Mouse (Mus musculus) olfactory bulb, adult 2 months (tissue): ENCODE data around the gene Fzd1. TPM values are rescaled to one million over a fixed set of nuclear protein-coding genes. Genes with fewer than 3 reads are reported as not detected.

Source experiments
- H3K27ac ChIP-seq: fragments of 200-500 bp; 2 replicates; pipeline ENCODE4 v1.5.1; 2012; ENCODE audit warnings: low read depth, low read length; ENCODE audit not compliant: insufficient read depth
- H3K4me1 ChIP-seq: fragments of 200-500 bp; 2 replicates; pipeline ENCODE4 v1.6.1; 2012; ENCODE audit warnings: low read length; ENCODE audit not compliant: control insufficient read depth, insufficient read depth
- H3K4me3 ChIP-seq: fragments of 200-500 bp; 2 replicates; pipeline ENCODE4 v1.5.1; 2012; ENCODE audit warnings: mild to moderate bottlenecking, low read depth, low read length, moderate library complexity; ENCODE audit not compliant: insufficient read depth
- CTCF ChIP-seq: fragments of 200-500 bp; IDR thresholded peaks from 2 replicates; pipeline ENCODE4 v1.5.1; 2012; ENCODE audit warnings: low read depth, mild to moderate bottlenecking, low read length, moderate library complexity; ENCODE audit not compliant: insufficient read depth
- POLR2A ChIP-seq: fragments of 200-500 bp; IDR thresholded peaks from 2 replicates; pipeline ENCODE4 v1.6.1; 2012; ENCODE audit warnings: mild to moderate bottlenecking, low read depth, low read length, moderate library complexity; ENCODE audit not compliant: insufficient read depth
- WGBS: fragments of 180-500 bp; shearing (Covaris S2); methylation state at CpG from one replicate; pipeline ENCODE4 v1.1.7; 2018; 5-methylcytosine and 5-hydroxymethylcytosine counted together
- polyA plus RNA-seq: library from polyadenylated mRNA; stranded (reverse); fragments of >200 nt; gene quantifications from 2 replicates; pipeline ENCODE4 v1.2.4, GENCODE M21; 2012; ENCODE audit warnings: low replicate concordance; ENCODE audit not compliant: missing spikeins, insufficient read depth, insufficient read length

The Fzd1 gene
- polyA plus RNA-seq, 1 experiment = not detected

DNA sequence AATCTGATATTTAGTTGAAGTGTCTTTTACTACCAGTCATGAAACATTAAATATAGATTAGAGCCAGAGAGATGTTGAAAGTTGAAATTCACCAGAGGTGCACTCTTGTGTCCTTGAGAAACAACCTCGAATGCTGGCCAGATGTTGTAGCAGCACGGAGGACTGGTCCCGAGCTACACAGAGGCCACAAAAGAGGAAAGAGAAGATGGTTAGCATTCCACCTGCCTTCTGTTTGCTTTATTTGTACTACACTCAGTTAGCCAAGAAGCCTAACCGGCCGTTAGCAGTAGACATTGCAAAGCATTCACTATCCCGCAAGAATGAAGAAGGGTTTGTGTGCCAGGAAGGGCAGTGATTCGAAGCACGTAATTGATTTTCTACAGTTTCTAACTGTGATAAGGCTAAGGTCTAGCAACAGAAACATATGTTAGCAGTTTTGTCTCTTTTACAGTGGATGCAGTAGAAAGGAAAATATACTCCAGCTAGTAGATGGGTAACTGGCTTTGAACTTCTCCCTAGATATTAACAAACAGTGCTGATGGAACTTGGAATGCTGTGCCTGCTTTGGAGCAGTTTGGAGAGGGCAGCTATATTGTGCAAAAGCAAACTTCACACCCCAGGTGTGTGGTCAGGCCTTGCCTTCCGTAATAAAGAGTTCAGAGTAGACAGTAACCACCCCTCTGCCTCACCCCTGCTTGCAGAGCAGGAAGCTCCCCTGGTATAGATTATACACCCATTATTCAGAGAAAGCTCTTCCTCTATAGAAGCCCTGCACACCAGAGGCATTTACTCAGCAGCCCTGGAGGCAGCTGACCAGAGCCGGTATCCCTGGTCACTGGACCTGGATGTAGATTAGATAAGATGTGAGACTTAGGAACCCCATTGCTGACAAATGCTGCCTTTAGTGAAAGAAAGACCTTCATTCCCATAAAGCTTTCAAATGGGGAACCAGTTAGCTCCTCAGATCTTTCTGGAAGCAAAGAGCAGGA, 25.3 kb downstream of the Fzd1 start:
- Histone ChIP-seq H3K27ac (no peak overlapping the region), H3K4me3 (no peak overlapping the region), H3K4me1 (no peaks in the 10 kb centered on the region)
- WGBS = 81% methylated on average over 10 of the region's 10 CpGs
- TF ChIP-seq CTCF (no peak), POLR2A (no peak)

- Histone ChIP-seq H3K4me1 (no peaks in the 10 kb centered on the region), H3K4me3 (no peak overlapping the region), H3K27ac (no peak overlapping the region)
- TF ChIP-seq POLR2A (no peak), CTCF (no peak)
- WGBS = 72% methylated on average over 5 of the region's 5 CpGs
Measured at GRCm38 (mm10) chr5:4731743-4732215, 26.1 kb downstream of the Fzd1 start.

GRCm38 (mm10) chr5:4731064-4731463, 26.8 kb downstream of the Fzd1 start:
- no peak for TF ChIP-seq POLR2A
- no peak for TF ChIP-seq CTCF
- H3K4me1 ChIP-seq = no peaks in the 10 kb centered on the region
- H3K27ac ChIP-seq = no peak overlapping the region
- WGBS = 91% methylated on average over 3 of the region's 3 CpGs
- H3K4me3 ChIP-seq = no peak overlapping the region
